Mouse (Mus musculus) hindbrain, embryonic 11.5 days (tissue): Measurements from ENCODE around the gene Klhl25. TPM values are rescaled to one million over a fixed set of nuclear protein-coding genes. Genes with fewer than 3 reads are reported as not detected.
A peak's percentile ranks its signal among the peaks of the same experiment; 100 is the strongest.
"Not testable (repeated sequence)": the region's sequence is repeated elsewhere in the genome, so short reads cannot be mapped to it uniquely, and the experiment has no call there.

Source experiments
- ATAC-seq: fragments of 200-750 bp; cut with Nextera tagmentation; 2 replicates; pipeline ENCODE4 v1.8.0; 2017; ENCODE audit warnings: mild to moderate bottlenecking, moderate TSS enrichment, moderate library complexity; ENCODE audit not compliant: low FRiP score
- DNase-seq: peaks from one replicate; pipeline ENCODE4 v3.0.0-alpha.2; 2015; ENCODE audit warnings: low spot score
- H3K27ac ChIP-seq: fragments of 300-500 bp; sonication (generic); 2 replicates; pipeline ENCODE4 v1.5.1; 2014; ENCODE audit warnings: mild to moderate bottlenecking, low read depth, low read length
- H3K27me3 ChIP-seq: fragments of 300-500 bp; sonication (generic); 2 replicates; pipeline ENCODE4 v1.6.1; 2014; ENCODE audit warnings: mild to moderate bottlenecking, low read length, moderate library complexity, mixed read lengths; ENCODE audit not compliant: control insufficient read depth, insufficient read depth
- H3K36me3 ChIP-seq: fragments of 300-500 bp; sonication (generic); 2 replicates; pipeline ENCODE4 v1.6.1; 2014; ENCODE audit warnings: mild to moderate bottlenecking, low read length, moderate library complexity, mixed read lengths; ENCODE audit not compliant: control insufficient read depth, insufficient read depth
- H3K4me1 ChIP-seq: fragments of 300-500 bp; sonication (generic); replicated peaks from 2 replicates; pipeline ENCODE4 v1.6.1; 2014; ENCODE audit warnings: low read length, mixed read lengths; ENCODE audit not compliant: control insufficient read depth, insufficient read depth
- H3K4me2 ChIP-seq: fragments of 300-500 bp; sonication (generic); replicated peaks from 2 replicates; pipeline ENCODE4 v1.6.1; 2014; ENCODE audit warnings: mild to moderate bottlenecking, low read depth, low read length
- H3K4me3 ChIP-seq: fragments of 300-500 bp; sonication (generic); 2 replicates; pipeline ENCODE4 v1.5.1; 2014; ENCODE audit warnings: low read depth, low read length
- H3K9ac ChIP-seq: fragments of 300-500 bp; sonication (generic); 2 replicates; pipeline ENCODE4 v1.6.1; 2014; ENCODE audit warnings: low read depth, low read length
- H3K9me3 ChIP-seq: fragments of 300-500 bp; sonication (generic); 2 replicates; pipeline ENCODE4 v1.6.1; 2016; ENCODE audit warnings: low read length; ENCODE audit not compliant: control insufficient read depth
- WGBS: fragments of 180-500 bp; shearing (Covaris S2); extraction: QIAGEN DNeasy Blood & Tissue Kit; methylation state at CpG from one replicate; pipeline ENCODE4 v1.1.7; 2014; 5-methylcytosine and 5-hydroxymethylcytosine counted together
- polyA plus RNA-seq: library from polyadenylated mRNA; unstranded; fragments of >200 nt; fragmentation: Nextera tagmentation; extraction: Ambion mirVana; gene quantifications from 2 replicates; pipeline ENCODE4 v1.2.1, GENCODE M21; 2014

The Klhl25 gene
- polyA plus RNA-seq, 1 experiment from 2014 or later = 17.0 TPM

- H3K36me3 ChIP-seq = no peaks in the 10 kb centered on the region
- no peak for ATAC-seq
These were observed 25.1 kb downstream of the Klhl25 start for GRCm38 (mm10) chr7:75873216-75873615.

GRCm38 (mm10) chr7:75873746-75874145 lies 25.6 kb downstream of the Klhl25 start:
- Histone ChIP-seq H3K4me3 (no peak overlapping the region), H3K4me1 (no peaks in the 10 kb centered on the region), H3K9ac (no peak overlapping the region), H3K9me3 (no peaks in the 10 kb centered on the region), H3K4me2 (no peak overlapping the region), H3K27ac (no peak overlapping the region), H3K36me3 (no peaks in the 10 kb centered on the region), H3K27me3 (no peaks in the 10 kb centered on the region)
- no peak for ATAC-seq
- 95% methylated on average over 7 of the region's 7 CpGs for WGBS
- no peak for DNase-seq

More at GRCm38 (mm10) chr7:75873216-75873615, 25.1 kb downstream of the Klhl25 start:
- WGBS = 79% methylated on average over 3 of the region's 3 CpGs
- Histone ChIP-seq H3K27me3 (no peaks in the 10 kb centered on the region), H3K4me3 (no peak overlapping the region), H3K9ac (no peak overlapping the region), H3K4me2 (no peak overlapping the region), H3K9me3 (no peaks in the 10 kb centered on the region), H3K27ac (no peak overlapping the region), H3K4me1 (no peaks in the 10 kb centered on the region)
- DNase-seq = no peak

- WGBS = 83% methylated on average over 2 of the region's 2 CpGs
These were observed 31.3 kb downstream of the Klhl25 start for GRCm38 (mm10) chr7:75879436-75879835.

GRCm38 (mm10) chr7:75880236-75880635 lies 32.1 kb downstream of the Klhl25 start:
- H3K27ac ChIP-seq = no peak overlapping the region
- ATAC-seq = peak; percentile 49

More at GRCm38 (mm10) chr7:75879436-75879835, 31.3 kb downstream of the Klhl25 start:
- not testable (repeated sequence) for DNase-seq, H3K27ac ChIP-seq, H3K9me3 ChIP-seq, H3K27me3 ChIP-seq, H3K9ac ChIP-seq, H3K4me2 ChIP-seq, H3K4me3 ChIP-seq, ATAC-seq, H3K4me1 ChIP-seq, H3K36me3 ChIP-seq

GRCm38 (mm10) chr7:75880650-75881049 lies 32.5 kb downstream of the Klhl25 start:
- Histone ChIP-seq H3K9ac (no peak overlapping the region), H3K27ac (no peak overlapping the region), H3K4me3 (no peak overlapping the region), H3K4me2 (no peak overlapping the region), H3K36me3 (no peaks in the 10 kb centered on the region), H3K27me3 (no peaks in the 10 kb centered on the region), H3K4me1 (no peaks in the 10 kb centered on the region), H3K9me3 (no peaks in the 10 kb centered on the region)
- 6% methylated on average over 8 of the region's 8 CpGs for WGBS
- peak; percentile 90 for ATAC-seq
- peak; percentile 91 for DNase-seq

More at GRCm38 (mm10) chr7:75880236-75880635, 32.1 kb downstream of the Klhl25 start:
- Histone ChIP-seq H3K4me2 (no peak overlapping the region), H3K4me3 (no peak overlapping the region), H3K27me3 (no peaks in the 10 kb centered on the region), H3K4me1 (no peaks in the 10 kb centered on the region), H3K9ac (no peak overlapping the region), H3K9me3 (no peaks in the 10 kb centered on the region), H3K36me3 (no peaks in the 10 kb centered on the region)
- 72% methylated on average over 8 of the region's 8 CpGs for WGBS
- no peak for DNase-seq

GRCm38 (mm10) chr7:75881376-75881775 lies 33.3 kb downstream of the Klhl25 start:
- Histone ChIP-seq H3K4me1 (no peaks in the 10 kb centered on the region), H3K9me3 (no peaks in the 10 kb centered on the region), H3K36me3 (no peaks in the 10 kb centered on the region), H3K27ac (no peak overlapping the region), H3K4me2 (no peak overlapping the region), H3K9ac (no peak overlapping the region), H3K27me3 (no peaks in the 10 kb centered on the region), H3K4me3 (no peak overlapping the region)
- DNase-seq = no peak
- ATAC-seq = no peak
- 63% methylated on average over 6 of the region's 6 CpGs for WGBS

- Histone ChIP-seq H3K36me3 (no peaks in the 10 kb centered on the region), H3K4me1 (no peaks in the 10 kb centered on the region), H3K27me3 (no peaks in the 10 kb centered on the region), H3K9me3 (no peaks in the 10 kb centered on the region), H3K9ac (no peak overlapping the region), H3K4me3 (no peak overlapping the region), H3K27ac (no peak overlapping the region), H3K4me2 (no peak overlapping the region)
- ATAC-seq = no peak
- 78% methylated on average over 3 of the region's 3 CpGs for WGBS
- no peak for DNase-seq
These were observed 33.7 kb downstream of the Klhl25 start for GRCm38 (mm10) chr7:75881791-75882190.

- no peak overlapping the region for H3K4me2 ChIP-seq
- no peak overlapping the region for H3K4me3 ChIP-seq
- H3K4me1 ChIP-seq = no peaks in the 10 kb centered on the region
- ATAC-seq (no peak), DNase-seq (no peak)
- H3K27ac ChIP-seq = no peak overlapping the region
- H3K9ac ChIP-seq = no peak overlapping the region
- no peaks in the 10 kb centered on the region for H3K27me3 ChIP-seq
- no peaks in the 10 kb centered on the region for H3K36me3 ChIP-seq
- no peaks in the 10 kb centered on the region for H3K9me3 ChIP-seq
- WGBS = 93% methylated on average over 4 of the region's 4 CpGs
These were observed 43.4 kb downstream of the Klhl25 start for GRCm38 (mm10) chr7:75891466-75891865.

- Histone ChIP-seq H3K9me3 (no peaks in the 10 kb centered on the region), H3K4me3 (no peak overlapping the region), H3K9ac (no peak overlapping the region), H3K36me3 (no peaks in the 10 kb centered on the region), H3K4me2 (no peak overlapping the region), H3K27me3 (no peaks in the 10 kb centered on the region), H3K4me1 (no peaks in the 10 kb centered on the region), H3K27ac (no peak overlapping the region)
- WGBS = 79% methylated on average over 3 of the region's 3 CpGs
- ATAC-seq (no peak), DNase-seq (no peak)
These were observed 44.6 kb downstream of the Klhl25 start for GRCm38 (mm10) chr7:75892737-75893136.
